Mouse (Mus musculus): ENCODE measurements around the gene Ccdc85b. TPM values are rescaled to one million over a fixed set of nuclear protein-coding genes. Genes with fewer than 3 reads are reported as not detected.

The Ccdc85b gene
- polyA plus RNA-seq, 1 experiment from 2014 or later, result 9.0 TPM

DNA sequence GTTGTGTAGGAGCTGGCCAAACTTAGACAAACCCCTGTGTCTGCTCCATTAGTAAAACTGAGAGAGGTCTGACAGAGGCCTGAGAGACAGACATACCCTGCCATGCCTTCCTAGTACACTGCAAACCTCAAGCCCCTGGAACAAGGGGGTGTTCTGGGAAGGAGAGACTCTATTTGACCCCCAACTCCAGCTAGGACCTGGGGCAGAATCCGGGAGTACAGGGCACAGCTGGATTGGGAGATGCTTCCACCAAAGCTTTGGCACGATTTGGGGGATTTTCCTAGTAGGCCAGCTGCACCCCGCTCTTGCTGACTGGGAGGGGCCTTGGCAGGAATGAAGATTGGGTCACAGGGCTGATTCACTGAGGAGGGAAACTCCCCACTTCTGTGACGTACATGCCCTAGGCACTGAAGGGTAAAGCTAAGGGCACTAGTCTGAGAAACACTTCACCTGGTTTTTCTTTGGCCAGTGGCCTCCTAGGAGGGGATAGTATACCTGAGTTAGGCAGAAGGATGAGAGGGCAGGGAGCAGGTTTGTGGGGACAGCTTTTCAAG, 25.7 kb downstream of the Ccdc85b start:
- ATAC-seq (replicated peaks; ENCODE audit: insufficient number of reproducible peaks, insufficient read depth, low FRiP score, low read depth), result no peak
- H3K36me3 ChIP-seq, result peaks cover 3% of the 10 kb centered on the region; the same call in 1 of the 2 replicates
- H3K4me2 ChIP-seq, result no peak overlapping the region
- no peak overlapping the region for H3K4me3 ChIP-seq
- H3K27me3 ChIP-seq, result peaks cover 3% of the 10 kb centered on the region; the same call in 1 of the 2 replicates
- H3K9me3 ChIP-seq (replicated peaks), result no peaks in the 10 kb centered on the region
- WGBS, result 67% methylated on average over 4 of the region's 4 CpGs
- H3K4me1 ChIP-seq (replicated peaks), result peaks cover 32% of the 10 kb centered on the region
- no peak overlapping the region for H3K27ac ChIP-seq
- no peak overlapping the region for H3K9ac ChIP-seq

DNA sequence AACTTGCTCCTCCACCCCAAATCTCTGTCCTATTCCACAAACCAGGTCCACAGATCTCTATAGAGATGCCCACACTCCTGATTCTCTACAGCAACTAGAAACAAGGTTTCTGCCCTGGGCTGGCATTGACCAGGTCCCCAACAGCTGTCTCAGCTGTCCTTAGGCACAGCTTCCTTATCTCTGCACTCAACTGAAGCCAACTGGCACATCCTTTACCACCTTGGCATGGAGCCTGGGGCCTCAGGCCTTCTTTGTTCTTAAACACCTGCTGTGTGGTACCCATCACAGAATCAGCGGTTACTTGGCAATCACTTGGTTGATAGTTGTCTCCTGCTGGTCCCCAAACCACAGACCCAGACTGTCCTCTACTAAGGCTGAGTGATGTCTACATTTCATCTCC, 27.3 kb downstream of the Ccdc85b start:
- Histone ChIP-seq H3K27ac (0 out of 2 replicates have a peak overlapping the region, but pooled peaks have one; percentile 4), H3K27me3 (no peaks in the 10 kb centered on the region), H3K9ac (no peak overlapping the region), H3K36me3 (peaks cover 14% of the 10 kb centered on the region), H3K4me1 (replicated peaks) (peaks cover 47% of the 10 kb centered on the region), H3K4me2 (no peak overlapping the region), H3K4me3 (no peak overlapping the region), H3K9me3 (replicated peaks) (no peaks in the 10 kb centered on the region)
- no peak for ATAC-seq (replicated peaks; ENCODE audit: insufficient number of reproducible peaks, insufficient read depth, low FRiP score, low read depth)
- WGBS, result 68% methylated on average over 1 of the region's 1 CpGs

DNA sequence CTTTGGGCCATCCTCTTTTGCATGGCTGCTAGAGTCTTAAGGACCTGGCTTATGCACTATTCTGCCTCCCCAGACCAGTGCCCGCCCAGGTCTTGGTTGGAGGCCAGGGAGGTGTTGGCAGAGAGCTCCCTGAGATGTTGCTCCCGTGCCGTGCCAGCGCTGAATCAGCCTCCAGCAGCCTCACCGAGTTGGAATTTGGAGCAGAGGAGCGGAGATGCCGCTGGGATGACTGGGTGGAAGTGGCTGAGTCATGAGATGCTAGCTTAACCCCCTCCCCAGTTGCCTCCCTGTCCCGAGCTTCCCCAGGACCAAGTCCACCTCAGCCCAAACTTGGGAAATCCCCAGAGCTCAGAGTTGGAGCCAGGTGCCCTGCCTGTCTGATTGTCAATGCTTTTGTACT, 27.9 kb downstream of the Ccdc85b start:
- 0 out of 2 replicates have a peak overlapping the region, but pooled peaks have one; percentile 4 for H3K27ac ChIP-seq
- H3K9ac ChIP-seq, result no peak overlapping the region
- H3K4me2 ChIP-seq, result no peak overlapping the region
- peaks cover 47% of the 10 kb centered on the region for H3K4me1 ChIP-seq (replicated peaks)
- peaks cover 14% of the 10 kb centered on the region for H3K36me3 ChIP-seq
- H3K4me3 ChIP-seq, result no peak overlapping the region
- no peaks in the 10 kb centered on the region for H3K27me3 ChIP-seq
- WGBS, result 47% methylated on average over 8 of the region's 8 CpGs
- ATAC-seq (replicated peaks; ENCODE audit: insufficient number of reproducible peaks, insufficient read depth, low FRiP score, low read depth), result no peak
- H3K9me3 ChIP-seq (replicated peaks), result no peaks in the 10 kb centered on the region

DNA sequence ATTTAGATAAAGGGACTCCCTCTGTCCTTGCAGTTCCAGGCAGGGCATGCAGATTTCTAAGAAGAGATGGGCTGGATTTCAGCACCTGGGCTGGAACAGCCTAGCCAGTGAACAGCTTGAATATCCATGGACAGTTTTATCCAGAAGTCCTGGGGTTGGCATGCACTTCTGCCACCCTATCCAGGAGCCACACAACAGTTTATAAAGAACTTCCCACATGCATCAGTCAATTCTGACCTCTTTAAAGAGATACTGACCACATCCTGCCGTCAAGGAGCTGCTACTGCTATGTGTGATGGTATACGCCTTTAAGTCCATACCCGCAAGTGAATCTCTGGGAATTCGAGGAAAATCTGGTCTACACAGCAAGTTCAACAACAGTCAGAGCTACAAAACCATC, 28.5 kb downstream of the Ccdc85b start:
- WGBS, result 77% methylated on average over 4 of the region's 4 CpGs
- no peak for ATAC-seq (replicated peaks; ENCODE audit: insufficient number of reproducible peaks, insufficient read depth, low FRiP score, low read depth)
- H3K4me3 ChIP-seq, result no peak overlapping the region
- no peaks in the 10 kb centered on the region for H3K27me3 ChIP-seq
- H3K36me3 ChIP-seq, result peaks cover 14% of the 10 kb centered on the region
- no peak overlapping the region for H3K9ac ChIP-seq
- no peak overlapping the region for H3K27ac ChIP-seq
- no peaks in the 10 kb centered on the region for H3K9me3 ChIP-seq (replicated peaks)
- H3K4me1 ChIP-seq (replicated peaks), result peaks cover 47% of the 10 kb centered on the region
- no peak overlapping the region for H3K4me2 ChIP-seq

DNA sequence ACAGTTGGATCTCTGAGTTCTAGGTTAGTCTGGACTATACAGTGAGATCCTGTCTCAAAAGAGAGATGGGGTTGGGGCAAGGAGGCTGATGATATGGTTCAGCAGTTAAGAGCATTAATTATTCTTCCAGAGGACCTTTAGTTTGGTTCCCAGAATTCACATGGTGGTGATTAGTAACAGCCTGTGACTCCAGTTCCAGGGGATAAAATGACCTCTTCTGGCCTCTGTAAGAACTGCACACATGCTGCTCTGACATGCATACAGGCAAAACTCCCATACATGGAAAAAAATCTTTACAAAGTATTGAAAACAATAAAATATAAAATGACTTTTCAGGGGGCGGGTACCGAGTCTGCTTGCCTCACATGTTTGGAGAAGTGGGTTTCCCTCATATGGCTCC, 29.6 kb downstream of the Ccdc85b start:
- Histone ChIP-seq H3K36me3 (peaks cover 14% of the 10 kb centered on the region), H3K27me3 (no peaks in the 10 kb centered on the region), H3K9me3 (replicated peaks) (no peaks in the 10 kb centered on the region), H3K27ac (no peak overlapping the region), H3K9ac (no peak overlapping the region), H3K4me3 (no peak overlapping the region), H3K4me2 (no peak overlapping the region), H3K4me1 (replicated peaks) (peaks cover 46% of the 10 kb centered on the region)
- 81% methylated on average over 2 of the region's 2 CpGs for WGBS
- no peak for ATAC-seq (replicated peaks; ENCODE audit: insufficient number of reproducible peaks, insufficient read depth, low FRiP score, low read depth)

DNA sequence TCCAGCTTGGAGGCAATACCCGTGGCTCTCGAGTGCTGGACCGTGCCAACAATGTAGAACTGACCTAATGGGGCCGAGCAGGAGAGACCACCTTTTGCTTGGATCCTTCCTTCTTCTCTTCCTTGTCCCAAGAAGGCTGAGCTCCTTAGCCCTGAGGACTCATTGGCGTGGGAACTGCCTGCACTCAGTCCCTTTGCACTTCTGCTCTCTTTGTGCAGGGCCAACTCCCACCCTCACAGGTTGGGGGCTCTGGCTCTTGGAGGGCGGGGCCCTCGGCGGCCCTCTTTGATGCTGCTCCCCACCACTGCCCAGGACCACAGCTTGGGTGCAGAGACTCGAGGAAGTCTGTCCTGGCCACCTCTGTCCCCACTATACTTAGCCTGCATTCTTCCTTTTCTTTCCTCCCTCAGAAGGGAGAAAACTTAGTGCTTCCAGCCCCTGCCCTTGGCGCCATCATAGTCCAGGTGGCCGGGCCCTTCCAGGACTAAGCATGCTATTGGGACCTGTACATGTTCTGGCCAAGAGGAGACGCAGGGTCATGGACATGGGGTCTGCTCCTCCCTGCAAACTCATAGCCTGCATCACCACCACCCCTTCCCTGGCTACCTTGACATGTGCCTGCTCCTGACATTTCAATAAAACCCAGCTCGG, 30.9 kb downstream of the Ccdc85b start:
- Histone ChIP-seq H3K36me3 (peaks cover 19% of the 10 kb centered on the region), H3K9me3 (replicated peaks) (no peaks in the 10 kb centered on the region), H3K27me3 (no peaks in the 10 kb centered on the region), H3K4me3 (no peak overlapping the region), H3K9ac (no peak overlapping the region), H3K27ac (no peak overlapping the region), H3K4me1 (replicated peaks) (peaks cover 41% of the 10 kb centered on the region), H3K4me2 (peak overlapping the region; percentile 75)
- 88% methylated on average over 13 of the region's 13 CpGs for WGBS
- no peak for ATAC-seq (replicated peaks; ENCODE audit: insufficient number of reproducible peaks, insufficient read depth, low FRiP score, low read depth)

DNA sequence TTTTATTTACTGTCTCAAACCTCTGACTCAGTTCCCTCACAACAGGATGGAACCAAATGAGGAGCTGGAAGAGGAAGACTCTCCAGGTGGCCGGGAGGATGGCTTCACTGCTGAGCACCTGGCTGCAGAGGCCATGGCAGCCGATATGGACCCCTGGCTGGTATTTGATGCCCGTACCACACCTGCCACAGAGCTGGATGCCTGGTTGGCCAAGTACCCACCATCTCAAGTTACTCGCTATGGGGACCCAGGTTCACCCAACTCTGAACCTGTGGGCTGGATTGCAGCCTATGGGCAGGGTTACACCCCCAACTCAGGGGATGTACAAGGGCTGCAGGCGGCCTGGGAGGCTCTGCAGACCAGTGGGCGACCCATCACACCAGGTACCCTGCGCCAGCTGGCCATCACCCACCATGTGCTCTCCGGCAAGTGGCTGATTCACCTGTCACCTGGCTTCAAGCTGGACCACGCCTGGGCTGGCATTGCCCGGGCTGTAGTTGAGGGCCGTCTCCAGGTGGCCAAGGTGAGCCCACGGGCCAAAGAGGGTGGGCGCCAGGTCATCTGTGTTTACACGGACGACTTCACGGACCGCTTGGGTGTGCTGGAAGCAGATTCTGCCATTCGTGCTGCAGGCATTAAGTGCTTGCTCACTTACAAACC, 31.7 kb downstream of the Ccdc85b start:
- 86% methylated on average over 18 of the region's 18 CpGs for WGBS
- Histone ChIP-seq H3K4me2 (peak overlapping the region; percentile 75), H3K27me3 (no peaks in the 10 kb centered on the region), H3K27ac (peak overlapping the region; percentile 95), H3K4me3 (peak overlapping the region; percentile 83), H3K9me3 (replicated peaks) (no peaks in the 10 kb centered on the region), H3K4me1 (replicated peaks) (peaks cover 41% of the 10 kb centered on the region), H3K36me3 (peaks cover 19% of the 10 kb centered on the region), H3K9ac (peak overlapping the region; percentile 94)
- ATAC-seq (replicated peaks; ENCODE audit: insufficient number of reproducible peaks, insufficient read depth, low FRiP score, low read depth), result no peak

DNA sequence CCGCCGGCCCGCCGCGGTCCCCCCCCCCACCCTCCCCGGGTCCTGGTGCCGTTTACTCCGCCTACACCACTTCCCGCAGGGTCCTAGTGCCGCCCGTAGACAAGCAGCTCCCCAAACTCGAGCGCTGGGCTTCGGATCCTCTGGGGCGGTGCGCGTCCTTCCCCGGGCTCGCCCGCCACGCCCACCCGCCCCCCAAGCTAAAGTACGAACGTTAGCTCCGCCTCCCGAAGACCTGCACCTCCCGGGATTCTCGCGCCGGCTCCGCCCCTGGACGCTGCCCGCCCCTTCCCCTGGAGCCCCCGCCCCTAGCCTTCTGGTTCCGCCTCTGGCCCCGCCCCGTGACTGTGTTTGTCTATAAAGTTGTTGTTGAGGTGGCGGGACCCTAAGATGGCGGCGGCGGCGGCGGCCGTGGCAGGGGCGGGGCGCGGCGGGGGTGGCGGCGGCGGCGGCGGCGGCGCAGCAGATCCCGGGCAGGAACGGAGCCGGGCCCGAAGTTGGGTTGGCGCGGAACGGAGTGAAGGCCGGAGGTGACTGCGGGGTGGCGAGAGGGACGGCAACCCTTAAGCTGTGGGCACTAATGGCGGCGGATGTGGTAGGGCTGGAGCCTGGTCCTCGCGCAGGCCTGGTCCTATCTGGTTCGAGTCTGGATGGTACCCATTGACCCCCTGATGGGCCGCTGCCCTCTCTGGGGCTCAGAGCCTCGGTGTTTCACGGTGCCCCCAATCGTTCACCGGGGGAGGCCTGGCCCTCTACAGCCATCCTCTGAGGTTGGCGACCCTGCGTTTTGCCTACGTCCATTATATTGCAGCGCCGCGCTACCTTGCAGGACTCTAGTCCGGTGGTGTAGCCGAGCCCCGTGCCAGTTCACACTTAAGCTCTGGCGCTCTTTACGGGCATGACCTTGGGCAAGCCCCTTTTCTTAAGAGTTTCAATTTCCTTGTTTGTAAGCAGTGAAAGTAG, 32.6 kb downstream of the Ccdc85b start, which contains the start of the genes Drap1 and AI837181:
Drap1 (minus strand) TSS at position 198 of the 960 bp plus-strand sequence.
AI837181 (plus strand) TSS at position 363 of the 960 bp plus-strand sequence.
- Histone ChIP-seq H3K4me3 (peak within 1 kb of the TSS; percentile 83), H3K9ac (peak within 1 kb of the TSS; percentile 94), H3K36me3 (peaks cover 23% of the 10 kb centered on the region), H3K9me3 (replicated peaks) (no peaks in the 10 kb centered on the region), H3K4me1 (replicated peaks) (peaks cover 41% of the 10 kb centered on the region), H3K27ac (peak within 1 kb of the TSS; percentile 95), H3K27me3 (no peaks in the 10 kb centered on the region), H3K4me2 (peak within 1 kb of the TSS; percentile 91)
- WGBS, result under 1% methylated on average over 74 of the region's 87 CpGs
- peak; percentile 91 for ATAC-seq (replicated peaks; ENCODE audit: insufficient number of reproducible peaks, insufficient read depth, low FRiP score, low read depth)

DNA sequence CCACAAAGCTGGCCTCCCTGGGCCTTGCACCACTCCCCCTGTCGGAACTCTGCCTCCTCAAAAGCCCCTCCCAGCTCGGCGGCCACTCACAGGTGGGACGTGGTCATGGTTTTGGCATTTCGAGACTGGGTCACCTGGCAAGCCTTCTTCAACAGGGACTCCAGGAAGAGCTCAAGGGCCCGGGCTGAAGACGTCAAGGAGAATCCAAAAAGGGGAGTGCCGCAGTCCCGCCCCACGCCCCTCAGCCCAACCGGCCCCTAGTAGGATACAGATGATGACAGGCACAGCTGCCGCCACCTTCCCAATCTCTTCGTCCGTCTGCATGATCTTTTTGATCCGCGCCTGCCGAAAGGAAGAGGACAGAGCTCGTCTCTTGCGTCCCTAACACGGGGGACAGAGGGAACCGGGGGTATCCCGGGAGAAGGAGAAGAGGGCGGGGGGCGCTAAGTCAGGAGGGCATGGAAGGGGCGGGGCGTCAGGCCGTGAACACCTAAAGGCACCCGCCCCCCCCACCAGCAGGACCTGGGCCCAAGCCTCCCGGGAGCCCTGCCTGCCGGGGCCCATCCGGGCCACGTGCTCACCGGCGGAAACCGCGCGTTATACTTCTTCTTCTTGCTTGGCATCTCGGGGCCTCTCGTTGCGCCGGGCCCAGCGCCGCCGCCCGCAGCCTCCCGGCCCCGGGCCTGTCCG, 33.5 kb downstream of the Ccdc85b start:
- Histone ChIP-seq H3K27ac (peak overlapping the region; percentile 95), H3K9ac (peak overlapping the region; percentile 89), H3K9me3 (replicated peaks) (no peaks in the 10 kb centered on the region), H3K4me2 (peak overlapping the region; percentile 91), H3K4me3 (peak overlapping the region; percentile 83), H3K36me3 (peaks cover 30% of the 10 kb centered on the region), H3K27me3 (no peaks in the 10 kb centered on the region), H3K4me1 (replicated peaks) (peaks cover 34% of the 10 kb centered on the region)
- peak; percentile 67 for ATAC-seq (replicated peaks; ENCODE audit: insufficient number of reproducible peaks, insufficient read depth, low FRiP score, low read depth)
- under 1% methylated on average over 41 of the region's 48 CpGs for WGBS

DNA sequence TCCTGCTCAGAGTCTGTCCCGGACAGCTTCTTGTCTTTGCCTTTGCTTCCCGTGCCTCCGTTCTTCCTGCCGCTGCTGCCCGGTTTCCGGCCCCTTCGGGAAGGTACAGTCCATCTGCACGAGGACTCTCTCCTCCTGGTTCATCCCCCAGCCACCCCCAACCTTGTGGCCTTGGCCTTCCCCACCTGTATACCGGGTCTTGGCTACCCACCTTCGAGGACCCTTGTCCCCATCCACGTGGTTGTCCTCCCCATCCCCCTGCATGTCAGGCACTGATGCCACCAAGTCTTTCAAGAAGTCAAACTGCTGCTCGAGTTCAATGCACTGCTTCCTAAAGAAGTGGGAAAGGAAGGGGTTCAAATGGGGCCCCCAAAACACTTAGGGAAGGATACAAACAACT, 34.1 kb downstream of the Ccdc85b start:
- Histone ChIP-seq H3K4me1 (replicated peaks) (peaks cover 30% of the 10 kb centered on the region), H3K36me3 (peaks cover 30% of the 10 kb centered on the region)

More for the DNA sequence above, 34.1 kb downstream of the Ccdc85b start:
- peak overlapping the region; percentile 95 for H3K27ac ChIP-seq
- no peaks in the 10 kb centered on the region for H3K27me3 ChIP-seq
- no peaks in the 10 kb centered on the region for H3K9me3 ChIP-seq (replicated peaks)
- H3K9ac ChIP-seq, result peak overlapping the region; percentile 89
- peak overlapping the region; percentile 83 for H3K4me3 ChIP-seq
- no peak for ATAC-seq (replicated peaks; ENCODE audit: insufficient number of reproducible peaks, insufficient read depth, low FRiP score, low read depth)
- WGBS, result 67% methylated on average over 12 of the region's 12 CpGs
- H3K4me2 ChIP-seq, result peak overlapping the region; percentile 91

Measured in heart, embryonic 15.5 days (tissue).